Mouse (Mus musculus) T-helper 17 cell (primary cell): ENCODE data around the gene Osbpl2.

ENCODE experiments used
- in situ Hi-C, 2 experiments: fragments of 300-600 bp; cut with MboI, MseI; formaldehyde crosslinking; loops; 1 replicate in 1 of 2; 2 replicates in 1 of 2; pipeline ENCODE4 v1.15.1; 2025; ENCODE audit warnings: high pct_unique_total_duplicates in 2 of 2

Gene Osbpl2

DNA sequence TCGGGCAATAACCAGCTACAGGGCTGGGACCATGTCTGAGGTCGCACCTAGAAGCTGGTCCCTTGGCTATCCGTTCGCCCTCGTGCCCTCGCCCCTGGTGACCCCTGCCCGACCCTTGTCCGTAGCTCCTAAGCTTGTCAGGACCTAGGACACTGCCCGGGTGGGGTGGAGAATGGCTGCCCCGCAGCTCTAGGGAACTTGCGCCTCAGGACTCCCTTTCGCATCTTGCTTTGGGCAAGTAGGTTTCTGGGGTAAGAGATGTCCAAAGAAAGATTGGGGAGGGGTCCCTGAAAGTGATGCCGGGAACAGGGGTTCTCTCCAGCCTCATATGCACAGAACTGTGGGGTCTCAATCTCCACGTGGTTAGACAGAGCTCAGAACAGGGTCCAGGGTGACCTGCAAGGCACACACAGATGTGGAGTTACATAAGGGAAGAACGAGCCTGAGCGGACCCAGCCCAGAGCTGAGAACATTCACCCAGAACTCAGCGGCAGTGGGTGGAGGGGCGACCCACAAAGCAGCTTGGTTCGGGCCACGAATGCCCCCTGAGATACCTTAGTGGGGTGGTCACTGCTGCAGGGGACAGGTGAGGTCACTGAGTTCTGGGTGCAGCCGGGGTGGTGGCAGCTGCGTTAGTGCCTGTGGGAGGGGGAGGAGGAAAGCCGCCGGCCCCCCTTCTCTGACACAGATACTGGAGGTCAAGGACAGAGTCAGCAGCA is 14.3 kb upstream of the Osbpl2 start:
- in situ Hi-C loops = no loop called here

DNA sequence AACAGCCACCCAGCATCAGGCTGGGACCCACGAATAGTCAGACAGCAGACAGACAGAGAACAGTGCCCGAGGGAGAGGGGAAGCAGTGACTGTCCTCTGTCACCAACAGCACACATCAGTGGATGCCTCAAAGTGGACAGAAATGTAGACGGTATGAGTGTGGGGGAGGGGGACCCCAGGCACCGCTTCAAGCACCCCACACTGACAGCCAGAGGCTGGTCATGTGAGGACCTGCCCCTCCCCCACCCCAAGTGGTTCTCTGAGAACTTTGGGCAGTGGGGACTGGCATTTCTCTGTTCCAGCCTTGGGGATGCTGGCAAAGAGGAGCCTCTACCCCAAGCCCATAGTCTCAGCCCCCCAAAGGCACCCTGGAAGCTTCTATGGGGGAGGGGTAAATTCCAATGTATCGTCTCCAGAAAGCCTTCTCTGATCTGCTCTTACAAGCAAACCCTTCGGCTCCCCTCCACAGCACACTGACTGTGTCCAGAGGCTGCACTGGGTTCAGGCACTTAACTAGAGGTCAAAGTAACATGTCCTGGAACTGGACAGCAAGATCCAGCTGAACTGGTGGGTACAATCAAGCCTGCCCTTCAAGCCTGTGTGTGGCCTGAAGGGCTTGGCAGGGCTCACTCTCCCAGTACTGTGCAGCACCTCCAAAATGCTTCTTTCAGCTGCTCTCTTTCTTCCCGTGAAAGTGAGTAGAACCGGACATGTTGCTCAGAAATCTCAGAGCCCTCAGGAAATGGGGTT is 13.5 kb upstream of the Osbpl2 start:
- in situ Hi-C loops = no loop called here

GRCm38 (mm10) chr2:180107081-180107480 is 12.0 kb upstream of the Osbpl2 start:
- in situ Hi-C loops = no loop called here

DNA sequence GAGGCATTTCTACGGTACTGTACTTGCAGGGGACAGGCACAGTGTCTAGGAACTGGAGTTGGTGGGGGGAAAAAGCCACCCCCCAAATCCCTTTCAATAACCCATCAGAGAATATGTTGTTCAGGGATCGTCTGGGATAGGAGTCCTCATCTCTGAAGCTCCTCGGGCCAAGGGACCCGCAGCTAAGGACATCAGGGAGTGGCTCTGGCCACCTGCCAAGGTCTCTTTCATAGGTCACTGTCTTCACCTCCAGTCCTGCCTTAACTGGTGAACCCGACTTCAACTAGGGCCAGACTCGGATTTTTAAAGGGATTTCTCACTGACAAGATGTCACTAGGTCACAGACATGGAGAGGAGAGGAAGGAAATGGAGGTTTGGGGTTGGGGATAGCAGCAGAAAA is 10.8 kb upstream of the Osbpl2 start:
- in situ Hi-C loops = no loop called here

GRCm38 (mm10) chr2:180113909-180114890 is 4.9 kb upstream of the Osbpl2 start:
- in situ Hi-C loops = no loop called here

DNA sequence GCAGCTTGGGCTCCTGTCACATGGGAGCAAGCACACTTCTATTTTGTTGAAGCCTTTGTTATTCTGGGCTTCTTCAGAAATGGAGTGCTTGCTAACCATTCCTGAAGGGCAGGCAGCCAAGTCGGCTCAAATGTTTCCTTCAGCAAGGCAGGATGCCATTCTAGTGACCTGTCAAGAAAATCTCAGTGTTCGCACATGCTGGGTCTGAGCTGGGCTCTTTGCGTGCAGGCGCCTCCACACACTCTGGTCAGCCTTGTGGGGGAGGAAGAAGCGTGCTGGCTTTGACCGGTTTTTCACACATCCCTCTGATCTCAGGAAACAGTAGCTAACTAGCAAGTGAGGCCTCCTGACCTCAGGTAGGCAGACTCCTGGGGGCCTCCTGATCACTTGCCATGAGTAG is 3.8 kb upstream of the Osbpl2 start:
- in situ Hi-C loops = no loop called here

GRCm38 (mm10) chr2:180116081-180116493 is 3.0 kb upstream of the Osbpl2 start:
- in situ Hi-C loops = no loop called here

DNA sequence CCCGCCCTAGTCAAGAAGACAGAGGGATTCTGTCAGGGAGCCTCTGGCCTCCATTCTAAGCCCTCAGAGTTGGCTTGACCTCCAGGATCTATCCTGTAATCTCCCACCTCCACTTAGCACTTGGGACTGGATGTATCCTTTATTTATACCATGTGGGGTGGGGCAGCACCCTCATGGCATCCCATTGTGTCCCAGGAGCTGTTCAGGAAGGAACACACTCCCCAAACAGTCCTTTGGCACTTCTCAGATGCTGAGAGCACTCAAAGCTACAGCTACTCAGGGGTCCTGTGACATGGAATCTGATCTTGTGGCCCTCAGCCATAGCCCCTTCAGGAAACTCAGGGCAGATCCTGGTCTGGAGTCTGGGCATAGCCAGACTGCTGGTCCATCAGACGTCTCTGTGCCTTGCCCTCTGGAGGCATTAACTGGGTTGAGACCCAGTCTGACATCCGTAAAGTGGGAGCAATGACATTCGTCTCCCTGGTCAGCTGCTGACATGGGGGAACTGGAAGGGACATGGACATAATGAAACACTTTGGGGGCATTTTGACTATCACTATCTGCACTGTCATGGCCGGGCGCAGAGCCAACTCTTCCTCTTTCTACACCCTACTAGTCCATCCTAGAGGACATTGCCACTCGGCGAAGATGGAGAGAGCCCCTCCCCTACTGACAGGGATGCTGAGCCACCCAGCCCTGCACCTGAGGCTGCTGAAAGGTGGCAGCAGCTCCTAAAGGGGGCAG is 2.2 kb upstream of the Osbpl2 start:
- in situ Hi-C loops = no loop called here

DNA sequence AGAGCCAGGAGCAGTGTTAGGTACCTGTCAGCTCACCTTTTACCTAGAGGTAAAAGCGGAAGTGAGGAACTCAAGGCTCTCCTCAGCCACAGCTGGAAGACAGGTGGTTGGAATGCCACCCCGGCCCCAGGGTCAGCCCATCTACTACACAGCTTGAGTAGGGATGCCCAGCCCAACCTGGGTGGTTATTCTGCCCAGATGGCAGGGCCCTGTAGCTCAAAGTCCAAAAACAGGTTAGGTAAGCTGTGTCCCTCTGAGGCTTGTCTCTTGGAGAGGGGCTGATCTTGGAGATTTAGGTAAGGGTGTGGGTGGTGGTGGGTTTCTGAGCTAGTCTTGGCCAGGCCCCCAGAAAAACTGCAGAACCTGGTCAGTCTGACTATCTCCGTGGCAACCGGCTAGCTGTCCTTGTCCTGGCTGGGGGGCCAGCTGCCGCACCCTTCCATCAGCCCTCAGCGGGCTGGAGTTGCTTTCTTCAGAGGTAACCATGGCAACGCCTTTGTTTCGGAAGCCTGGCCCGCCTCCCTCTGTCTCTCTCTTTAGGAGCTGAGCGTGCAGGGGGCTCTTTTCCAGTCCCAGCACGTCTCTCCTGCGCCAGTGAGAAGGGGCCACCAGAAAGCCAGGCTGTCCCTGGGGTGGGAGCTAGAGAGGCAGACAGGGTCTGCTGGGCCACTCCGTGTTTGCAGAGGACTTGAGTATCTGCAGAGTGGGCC is 1.5 kb upstream of the Osbpl2 start:
- in situ Hi-C loops = no loop called here

DNA sequence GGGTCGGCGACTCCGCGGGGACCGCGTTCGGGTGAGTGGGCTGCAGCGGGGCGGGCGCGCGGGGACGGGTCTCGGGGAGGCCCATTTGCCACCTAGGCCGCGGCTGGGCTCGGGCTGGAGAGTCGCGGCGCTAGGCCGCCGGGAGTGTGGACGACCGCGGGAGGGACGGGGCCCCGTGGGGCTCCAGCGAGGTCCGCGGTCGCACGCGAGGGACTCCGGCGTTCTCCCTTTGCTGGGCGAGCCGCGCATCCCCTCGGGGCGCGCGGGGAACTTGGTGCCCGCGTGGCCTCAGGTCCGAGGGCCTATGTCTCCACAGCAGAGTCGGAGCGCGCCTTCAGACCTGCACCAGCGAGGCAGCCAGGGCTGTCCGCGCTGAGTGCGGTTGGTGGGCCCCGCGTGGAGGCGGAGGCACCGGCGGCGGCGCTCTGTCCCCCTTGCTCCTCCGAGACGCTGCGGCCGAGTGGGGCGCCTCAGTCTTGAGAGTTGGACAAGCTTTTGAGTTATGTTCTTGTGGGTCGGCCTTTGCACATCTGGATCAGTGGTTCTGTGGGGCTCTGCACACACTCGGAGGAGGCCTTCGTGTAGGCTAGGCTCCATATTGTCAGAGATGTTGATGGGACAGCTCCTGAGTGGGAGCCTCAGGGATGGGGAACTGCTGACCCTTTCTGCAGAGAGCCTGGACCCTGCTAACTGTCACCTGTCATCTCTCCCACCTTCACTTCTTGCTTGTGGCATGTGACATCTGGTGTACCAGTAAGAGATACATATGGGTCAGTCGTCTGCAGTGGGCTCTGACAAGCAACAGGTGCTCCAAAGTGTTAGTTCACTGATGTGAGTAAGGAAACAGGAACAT is 559 bp downstream of the Osbpl2 start:
- in situ Hi-C loops = no loop called here

- in situ Hi-C loops = no loop called here
Measured at GRCm38 (mm10) chr2:180120292-180120761, 1.2 kb downstream of the Osbpl2 start.

- in situ Hi-C loops = no loop called here
Measured at GRCm38 (mm10) chr2:180124192-180124591, 5.1 kb downstream of the Osbpl2 start.

- in situ Hi-C loops = no loop called here
Measured at GRCm38 (mm10) chr2:180126195-180126594, 7.1 kb downstream of the Osbpl2 start.

DNA sequence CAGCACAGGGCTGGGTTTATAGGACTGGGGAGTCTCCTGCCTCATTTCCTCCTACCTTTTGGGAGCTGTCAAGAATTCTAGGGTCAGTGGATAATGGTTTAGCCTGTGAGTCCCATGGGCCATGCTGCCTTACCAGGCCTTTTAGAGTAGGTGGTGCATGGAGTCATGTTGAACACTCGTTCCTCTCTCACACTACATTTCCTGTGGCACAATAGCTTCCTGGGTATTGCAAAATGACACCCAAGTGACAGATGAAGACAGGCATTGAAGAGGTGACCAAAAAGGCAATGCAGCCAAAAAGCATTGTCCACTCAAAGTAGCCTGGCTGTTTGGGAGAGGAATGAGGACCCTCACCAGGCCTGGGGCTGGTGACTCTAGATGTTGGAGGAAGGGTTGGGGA is 8.6 kb downstream of the Osbpl2 start:
- in situ Hi-C loops = no loop called here

DNA sequence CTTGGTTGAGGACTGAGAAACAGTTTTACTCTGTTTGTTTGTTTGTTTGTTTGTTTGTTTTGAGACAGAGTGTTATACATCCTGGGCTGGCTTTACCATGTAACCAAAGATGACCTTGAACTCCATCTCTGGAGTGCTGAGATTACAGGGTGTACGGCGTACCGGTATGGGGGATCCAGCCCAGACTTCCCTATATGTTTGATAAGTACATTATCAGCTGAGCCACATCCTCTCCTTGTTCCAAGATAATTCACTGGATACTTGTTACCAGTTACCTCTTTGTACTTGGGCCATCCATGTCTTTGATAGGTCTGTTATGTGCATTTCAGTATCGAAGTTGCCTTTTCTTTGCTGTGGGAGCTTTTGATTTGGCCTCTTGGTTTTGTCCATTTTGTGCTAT is 14.1 kb downstream of the Osbpl2 start:
- in situ Hi-C loops = no loop called here

DNA sequence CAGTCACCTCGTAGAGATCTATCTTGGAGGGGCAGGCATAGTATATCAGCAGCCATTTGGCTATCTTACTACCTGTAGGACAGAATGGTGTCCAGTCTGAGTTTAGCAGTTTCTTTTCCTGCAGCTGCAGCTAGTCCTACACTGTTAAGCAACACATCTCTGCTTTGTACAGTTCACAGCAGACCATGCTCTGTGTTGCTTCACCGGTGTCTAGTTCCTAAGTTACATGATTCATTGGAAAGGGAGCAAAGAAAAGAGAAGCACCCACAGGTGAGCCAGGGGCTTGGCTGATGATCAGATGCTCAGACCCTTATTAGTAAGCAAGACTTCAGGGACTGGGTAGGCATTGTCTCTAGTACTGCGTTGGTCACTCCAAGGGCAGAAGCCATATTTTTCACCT is 14.8 kb downstream of the Osbpl2 start:
- in situ Hi-C loops = no loop called here

GRCm38 (mm10) chr2:180135414-180135813 is 16.3 kb downstream of the Osbpl2 start:
- in situ Hi-C loops = no loop called here

DNA sequence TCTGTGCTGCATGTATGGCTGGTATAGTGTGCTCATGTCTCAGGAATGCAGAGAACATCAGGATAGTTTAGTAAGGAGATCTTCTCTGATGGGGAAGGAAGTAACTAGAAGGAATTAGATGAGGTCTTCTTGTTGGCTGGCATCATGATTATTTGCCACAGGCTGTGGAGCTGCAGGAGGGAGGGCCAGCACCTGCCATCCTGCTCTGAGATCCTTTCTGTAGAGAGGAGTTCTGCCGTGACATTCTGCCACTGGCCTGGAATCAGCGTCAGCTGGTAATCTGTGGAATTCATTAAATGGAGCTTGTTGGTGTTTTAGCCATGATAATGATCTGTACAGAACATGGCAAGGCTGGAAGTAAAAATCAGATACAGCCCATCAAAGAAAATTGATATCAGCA is 27.0 kb downstream of the Osbpl2 start:
- in situ Hi-C loops = no loop called here

GRCm38 (mm10) chr2:180147379-180147778 is 28.3 kb downstream of the Osbpl2 start:
- in situ Hi-C loops = no loop called here

GRCm38 (mm10) chr2:180148551-180148950 is 29.4 kb downstream of the Osbpl2 start:
- in situ Hi-C loops = no loop called here
